Mouse (Mus musculus): ENCODE measurements at regions not wholly inside any gene's neighbourhood (a gene's known extent, or its start where the extent isn't known, plus 50 kb on each side); places are given as distances from the start of the nearest gene placed in this dataset.

- peak; percentile 14 to 49 for DNase-seq (ENCODE audit: low spot score in 2 of 2)
Measured at GRCm38 (mm10) chr14:80657408-80657807, 673.5 kb downstream of the Olfm4 start.

GRCm38 (mm10) chr14:80682876-80683275, 699.0 kb downstream of the Olfm4 start:
- no peak for DNase-seq (ENCODE audit: low spot score in 2 of 2)

DNA sequence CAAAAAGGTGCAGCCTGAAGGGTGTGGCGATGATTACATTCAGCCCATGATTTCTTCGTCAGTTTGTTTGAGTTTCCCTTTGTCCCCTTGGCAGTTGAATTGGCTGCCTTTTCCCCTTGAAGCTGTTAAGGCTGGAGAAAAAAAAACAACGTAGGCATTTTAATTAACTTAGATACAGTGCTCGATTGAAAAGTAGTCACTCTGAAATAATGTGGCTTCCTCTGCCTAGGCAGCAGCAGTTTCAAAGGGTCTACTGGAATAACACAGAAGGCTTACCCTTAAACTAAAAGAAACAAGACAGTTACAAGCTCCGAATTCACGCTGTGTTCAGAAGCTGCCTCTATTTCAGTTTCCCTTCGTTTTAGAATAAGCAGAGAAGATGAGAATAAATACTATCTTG, 699.4 kb downstream of the Olfm4 start:
- peak in 1 of 2 experiments; percentile 4 for DNase-seq (ENCODE audit: low spot score in 2 of 2)

DNA sequence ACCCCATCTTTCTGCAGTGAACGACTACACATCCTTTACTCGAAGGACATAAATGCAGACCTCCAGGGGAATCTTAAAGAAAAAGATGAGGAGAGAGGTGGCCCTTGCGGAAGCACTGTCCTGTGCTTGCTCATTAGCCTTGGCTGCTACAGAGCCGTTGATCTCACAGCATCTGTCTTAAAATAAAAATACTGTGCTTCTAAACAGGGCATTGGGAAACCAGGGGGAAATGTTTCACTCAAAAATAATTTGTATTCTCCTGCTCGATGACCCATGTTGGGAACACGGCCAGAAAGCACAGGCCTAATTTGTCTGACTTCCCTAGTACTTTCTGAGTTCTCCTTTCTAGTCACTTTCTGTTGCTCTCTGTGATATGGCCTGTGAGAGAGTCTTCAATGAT, 699.8 kb downstream of the Olfm4 start:
- peak; percentile 8 to 23 for DNase-seq (ENCODE audit: low spot score in 2 of 2)

DNA sequence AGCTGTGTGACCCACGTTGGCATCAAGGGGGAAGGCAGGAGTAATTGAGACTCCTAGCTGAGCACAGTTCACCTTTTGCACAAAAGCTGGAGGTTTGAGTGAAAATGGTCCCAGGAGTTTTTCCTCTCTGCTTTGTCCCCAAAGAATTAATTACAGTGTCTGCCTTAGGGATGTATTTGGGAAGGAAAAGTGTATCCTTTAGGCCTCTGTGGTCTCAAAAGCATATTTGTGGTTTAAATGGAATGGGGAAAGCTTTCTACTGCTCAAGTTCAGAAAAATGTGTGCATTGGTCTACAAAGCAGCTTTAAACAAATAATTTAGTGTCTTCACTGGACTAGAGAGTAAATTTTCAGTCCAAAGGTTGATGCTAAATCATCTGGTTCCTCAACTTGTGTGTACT, 706.6 kb downstream of the Olfm4 start:
- DNase-seq (ENCODE audit: low spot score in 2 of 2) = no peak

- DNase-seq (ENCODE audit: low spot score in 2 of 2) = no peak
Measured at GRCm38 (mm10) chr14:80722766-80723531, 739.1 kb downstream of the Olfm4 start.

DNA sequence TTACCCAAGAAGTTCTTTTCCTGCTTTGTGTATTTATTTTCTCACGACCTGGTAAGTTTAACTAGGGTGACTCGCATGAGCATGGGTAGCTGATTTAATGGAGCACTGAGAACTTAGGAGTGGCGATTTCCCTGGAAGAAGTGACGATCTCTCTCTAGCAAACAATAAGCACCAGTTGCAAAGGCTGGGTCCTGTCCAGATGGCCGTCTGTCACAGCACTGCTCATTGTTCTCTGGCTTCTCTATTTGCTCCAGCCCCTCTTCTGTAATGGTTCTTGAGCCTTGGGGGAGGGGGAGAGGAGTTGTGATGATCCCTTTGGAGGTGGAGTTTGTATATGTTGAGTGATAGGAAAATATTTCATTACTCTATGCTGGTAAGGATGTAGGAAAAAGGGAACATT, 747.3 kb downstream of the Olfm4 start:
- no peak for DNase-seq (ENCODE audit: low spot score in 2 of 2)

All from layer of hippocampus, postnatal 14 days (tissue).